Mouse (Mus musculus) natural killer cell, adult 2 months (primary cell): Measurements from ENCODE around the gene Rec8.

Experiments used
- DNase-seq, 2 experiments: peaks; one replicate each; pipeline ENCODE4 v3.0.0; 2022; ENCODE audit warnings: low spot score in 2 of 2

Rec8 gene

DNA sequence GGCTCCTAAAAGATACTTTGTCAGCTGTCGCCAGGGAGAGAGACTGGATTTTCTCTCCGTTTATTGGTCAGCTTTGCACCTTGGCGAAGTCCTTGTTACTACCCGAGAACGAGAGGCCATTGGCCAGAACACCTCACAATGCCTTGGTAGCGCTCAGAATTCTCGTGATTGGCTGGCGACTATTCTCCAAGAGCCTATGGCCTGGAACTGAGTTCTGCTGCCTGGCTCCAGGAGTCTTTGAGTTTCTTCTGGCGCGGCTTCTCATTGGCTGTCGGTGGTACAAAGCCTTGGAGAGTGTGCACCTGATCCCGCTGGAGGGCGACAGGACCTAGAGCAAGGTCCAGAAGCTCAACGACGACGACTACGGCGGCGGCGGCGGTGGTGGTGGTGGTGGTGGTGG, at the start of gene Rec8:
Gene Rec8 (plus strand): TSS at position 216 of the 400 bp plus-strand sequence.
- DNase-seq: peak; percentile 17 to 31

DNA sequence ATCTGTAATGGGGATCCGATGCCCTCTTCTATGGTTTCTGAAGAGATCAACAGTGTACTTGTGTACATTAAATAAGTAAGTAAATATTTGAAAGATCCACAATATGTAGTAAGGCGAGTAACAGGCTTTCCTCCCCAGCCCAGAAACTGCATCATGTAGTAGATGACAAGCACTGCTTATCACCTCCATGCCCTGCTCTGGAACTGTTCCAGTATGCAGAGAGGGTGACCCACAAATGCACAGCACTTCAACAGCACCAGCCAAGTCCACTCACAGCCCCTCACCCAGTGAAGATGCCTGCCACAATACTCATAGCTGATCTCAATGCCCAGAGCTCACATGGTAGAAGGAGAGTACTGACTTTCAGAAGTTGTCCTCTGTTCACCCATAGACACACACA, 47.2 kb upstream of the Rec8 start:
- DNase-seq: no peak

DNA sequence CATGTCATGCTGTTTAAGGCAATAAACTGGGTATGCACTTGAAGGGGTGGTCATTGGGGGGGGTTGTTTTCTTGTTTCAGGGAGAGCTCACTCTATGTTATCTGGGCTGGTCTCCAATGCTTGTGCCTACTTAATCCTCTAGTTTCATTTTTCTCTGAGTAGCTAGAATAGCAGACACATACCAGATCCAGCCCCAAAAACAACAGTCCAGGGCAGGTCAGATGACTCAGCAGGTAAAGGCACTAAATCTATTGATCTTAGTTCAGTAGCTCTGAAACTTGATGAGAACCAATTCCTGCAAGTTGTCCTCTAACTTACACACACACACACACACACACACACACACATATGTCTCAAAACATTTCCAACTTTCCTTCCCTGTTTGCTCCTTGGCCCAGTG, 46.1 kb upstream of the Rec8 start:
- no peak for DNase-seq

DNA sequence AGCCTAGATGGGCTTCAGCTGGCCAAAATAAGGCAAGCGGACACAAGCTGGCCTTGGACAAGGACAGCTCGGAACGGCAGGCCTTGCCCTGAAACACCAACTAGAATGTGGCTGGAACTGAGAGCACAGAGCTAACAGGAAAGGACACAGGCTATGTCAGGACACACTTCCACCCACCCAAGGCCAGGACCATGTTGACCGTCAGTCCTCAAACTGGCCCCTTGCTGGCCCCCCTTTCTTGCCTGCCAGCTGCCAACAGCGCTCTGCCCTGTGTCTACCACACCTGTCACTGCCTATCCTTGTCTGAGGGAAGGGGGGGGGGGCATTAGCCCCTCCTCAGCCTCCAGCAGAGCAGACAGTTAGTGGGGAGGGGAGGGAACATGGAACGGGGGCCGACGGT, 42.5 kb upstream of the Rec8 start, which contains the start of gene Fitm1:
Gene Fitm1 (plus strand): TSS at position 316 of the 400 bp plus-strand sequence.
- no peak for DNase-seq

DNA sequence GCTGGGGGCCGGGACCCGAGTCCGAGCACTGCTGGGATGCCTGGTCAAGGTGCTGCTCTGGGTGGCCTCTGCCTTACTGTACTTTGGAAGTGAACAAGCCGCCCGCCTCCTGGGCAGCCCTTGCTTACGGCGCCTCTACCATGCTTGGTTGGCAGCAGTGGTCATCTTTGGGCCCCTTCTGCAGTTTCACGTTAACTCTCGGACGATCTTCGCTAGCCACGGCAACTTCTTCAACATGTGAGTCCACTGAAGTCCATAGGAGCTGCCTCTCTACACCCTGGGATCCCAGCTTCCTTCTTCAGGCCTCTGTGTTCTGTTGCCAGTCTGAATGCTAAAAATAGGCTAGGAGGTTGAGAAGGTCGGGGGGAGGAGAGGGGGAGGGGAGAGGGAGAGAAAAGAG, 42.1 kb upstream of the Rec8 start:
- no peak for DNase-seq

DNA sequence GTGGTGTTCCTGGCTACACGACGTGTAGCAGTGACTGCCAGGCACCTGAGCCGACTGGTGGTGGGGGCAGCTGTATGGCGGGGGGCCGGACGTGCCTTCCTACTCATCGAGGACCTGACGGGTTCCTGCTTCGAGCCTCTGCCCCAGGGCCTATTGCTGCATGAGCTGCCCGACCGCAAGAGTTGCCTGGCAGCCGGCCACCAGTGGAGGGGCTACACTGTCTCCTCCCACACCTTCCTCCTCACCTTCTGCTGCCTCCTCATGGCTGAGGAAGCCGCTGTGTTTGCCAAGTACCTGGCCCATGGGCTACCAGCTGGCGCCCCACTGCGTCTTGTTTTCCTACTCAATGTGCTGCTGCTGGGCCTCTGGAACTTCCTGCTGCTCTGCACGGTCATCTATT, 41.5 kb upstream of the Rec8 start:
- DNase-seq: peak in 1 of 2 experiments; percentile 35

DNA sequence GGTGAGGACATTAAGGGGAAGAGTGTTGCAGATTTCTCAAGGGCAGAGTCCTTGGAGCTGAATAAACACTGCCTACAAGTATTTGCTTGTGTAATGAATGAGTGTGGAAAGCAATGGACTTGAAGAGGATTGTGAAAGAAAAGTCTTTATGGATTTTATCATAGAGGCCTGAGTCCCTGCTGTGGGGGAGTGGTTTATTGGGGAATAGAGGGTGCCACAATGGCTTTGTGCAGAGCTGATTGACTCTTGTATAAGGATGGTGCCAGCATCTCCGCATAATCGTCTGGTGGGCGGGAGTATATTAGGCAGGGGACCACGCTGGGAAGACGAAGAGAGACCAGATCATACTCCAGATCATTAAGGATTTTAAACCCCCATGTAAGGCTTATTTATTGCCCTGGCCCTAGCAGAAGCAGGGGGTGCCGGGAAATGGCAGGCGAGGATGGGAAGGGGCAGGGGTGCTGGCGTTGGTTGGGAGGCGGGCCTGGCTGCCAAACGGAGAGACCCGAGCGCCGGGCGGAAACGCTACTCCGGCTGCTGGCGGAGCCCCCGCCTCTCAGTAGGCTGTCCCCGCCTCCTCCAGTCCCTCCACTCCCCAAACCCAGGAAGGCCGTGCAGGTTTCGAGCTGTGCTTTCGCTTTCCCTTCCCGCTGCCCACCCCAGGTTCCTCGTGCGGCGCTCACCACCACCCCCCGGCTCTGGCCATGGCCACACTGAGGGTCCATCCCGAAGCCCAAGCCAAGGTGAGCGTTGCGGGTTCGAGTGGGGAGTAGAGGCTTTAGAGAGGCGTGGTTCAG, 39.8 kb upstream of the Rec8 start, which contains the start of gene Psme1:
Gene Psme1 (plus strand): TSS at position 253 of the 797 bp plus-strand sequence.
- peak; percentile 75 to 76 for DNase-seq

DNA sequence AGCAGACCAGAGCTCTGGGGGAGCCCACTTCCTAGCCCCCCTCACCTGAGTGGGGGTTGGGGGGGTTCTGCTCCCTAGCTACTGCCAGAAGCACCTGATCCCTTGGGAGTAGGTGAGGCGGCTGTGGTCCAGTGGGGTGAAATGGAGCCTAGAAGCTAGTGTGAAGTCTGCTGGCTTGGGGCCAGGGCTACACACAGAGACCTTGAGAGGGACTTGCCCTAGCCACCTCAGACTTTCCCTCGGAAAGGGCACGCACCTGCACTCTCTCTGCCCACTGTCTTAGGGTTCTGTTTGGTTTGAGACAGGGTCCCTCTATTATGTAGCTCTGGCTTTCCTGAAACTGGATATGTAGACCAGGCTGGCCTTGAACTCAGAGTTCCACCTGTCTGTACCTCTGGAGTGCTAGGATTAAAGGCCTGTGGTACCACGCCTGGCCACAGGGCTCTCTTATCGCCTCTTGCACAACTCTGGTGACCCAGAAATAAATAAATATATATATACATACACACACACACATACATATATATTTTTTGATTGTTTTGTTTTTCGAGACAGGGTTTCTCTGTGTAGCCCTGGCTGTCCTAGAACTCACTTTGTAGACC, 39.1 kb upstream of the Rec8 start:
- peak; percentile 54 for DNase-seq

DNA sequence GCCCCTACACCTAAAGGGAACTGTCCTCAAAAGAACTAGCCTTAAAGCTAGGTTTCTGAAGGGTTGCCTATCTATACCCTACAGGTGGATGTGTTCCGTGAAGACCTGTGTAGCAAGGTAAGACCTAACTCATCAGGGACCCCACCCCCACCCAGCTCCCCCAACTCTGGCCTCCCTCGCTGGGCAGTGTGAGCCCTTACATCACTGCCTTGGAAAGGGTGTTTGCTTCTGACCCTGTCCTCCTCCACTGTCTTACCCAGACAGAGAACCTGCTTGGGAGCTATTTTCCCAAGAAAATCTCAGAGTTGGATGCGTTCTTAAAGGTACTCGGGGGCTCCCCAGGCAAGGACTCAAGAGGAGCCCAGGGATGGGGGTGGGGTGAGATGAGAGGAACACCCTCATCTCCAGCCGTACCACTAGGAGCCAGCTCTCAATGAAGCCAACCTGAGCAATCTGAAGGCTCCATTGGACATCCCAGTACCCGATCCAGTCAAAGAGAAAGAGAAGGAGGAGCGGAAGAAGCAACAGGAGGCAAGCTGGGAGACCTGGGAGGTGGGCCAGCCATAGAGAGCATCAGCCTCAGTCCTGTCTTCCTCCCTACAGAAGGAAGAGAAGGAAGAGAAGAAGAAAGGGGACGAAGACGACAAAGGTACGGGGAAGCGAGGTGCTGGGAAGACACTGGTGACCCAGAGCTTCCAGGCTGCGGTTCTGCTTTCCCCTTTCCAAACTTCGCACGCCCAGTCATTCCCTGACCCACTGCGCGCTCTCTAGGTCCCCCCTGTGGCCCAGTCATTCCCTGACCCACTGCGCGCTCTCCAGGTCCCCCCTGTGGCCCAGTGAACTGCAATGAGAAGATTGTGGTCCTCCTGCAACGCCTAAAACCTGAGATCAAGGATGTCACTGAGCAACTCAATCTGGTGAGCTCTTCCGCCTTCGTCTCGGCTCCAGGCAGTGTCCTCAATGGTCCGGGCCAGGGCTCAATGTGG, 38.0 kb upstream of the Rec8 start:
- DNase-seq: no peak

DNA sequence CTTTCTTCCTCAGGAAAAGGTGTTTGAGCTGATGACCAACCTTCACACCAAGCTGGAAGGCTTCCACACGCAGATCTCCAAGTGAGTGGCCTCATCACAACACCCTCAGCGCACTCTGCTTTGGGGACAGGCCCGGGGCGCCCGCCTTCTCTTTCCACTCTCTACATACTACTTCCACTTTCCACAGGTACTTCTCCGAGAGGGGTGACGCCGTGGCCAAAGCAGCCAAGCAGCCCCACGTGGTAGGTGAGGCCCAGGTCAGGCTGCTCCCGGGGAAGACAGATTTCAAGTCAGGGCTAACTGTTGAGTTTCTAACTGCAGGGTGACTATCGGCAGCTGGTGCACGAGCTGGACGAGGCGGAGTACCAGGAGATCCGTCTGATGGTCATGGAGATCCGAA, 37.1 kb upstream of the Rec8 start:
- DNase-seq: no peak

DNA sequence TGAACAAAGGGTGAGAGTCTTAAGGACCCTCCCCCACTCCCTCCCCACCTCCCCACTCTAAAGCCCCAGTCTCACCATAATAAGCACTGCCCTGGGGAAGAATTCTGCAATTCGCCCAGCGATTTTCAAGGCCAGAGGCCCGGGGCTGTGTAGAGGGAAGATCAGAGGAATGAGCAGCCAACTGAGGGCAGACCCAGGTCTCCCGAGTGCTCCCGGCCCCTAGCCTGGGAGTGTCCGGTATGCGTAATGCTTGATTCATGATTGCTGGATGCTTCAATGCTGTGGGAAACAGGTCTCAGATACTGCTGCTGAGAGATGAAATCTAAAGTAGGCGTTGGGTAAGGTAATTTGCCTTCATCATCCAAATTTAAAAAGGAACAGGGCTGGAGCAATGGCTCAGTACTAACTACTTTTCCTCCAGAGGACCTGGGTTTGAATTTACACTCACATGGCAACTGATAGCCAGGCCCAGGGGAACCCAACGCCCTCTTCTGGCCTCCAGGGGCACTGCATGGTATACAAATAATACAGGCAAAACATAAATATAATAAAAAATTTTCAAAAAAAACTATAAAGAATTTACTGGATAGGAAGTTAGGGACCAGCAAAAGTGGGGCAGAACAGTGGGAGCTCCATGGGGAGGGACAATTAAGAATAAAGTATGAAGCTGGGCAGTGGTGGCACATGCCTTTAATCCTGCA, 35.7 kb upstream of the Rec8 start:
- DNase-seq: no peak

DNA sequence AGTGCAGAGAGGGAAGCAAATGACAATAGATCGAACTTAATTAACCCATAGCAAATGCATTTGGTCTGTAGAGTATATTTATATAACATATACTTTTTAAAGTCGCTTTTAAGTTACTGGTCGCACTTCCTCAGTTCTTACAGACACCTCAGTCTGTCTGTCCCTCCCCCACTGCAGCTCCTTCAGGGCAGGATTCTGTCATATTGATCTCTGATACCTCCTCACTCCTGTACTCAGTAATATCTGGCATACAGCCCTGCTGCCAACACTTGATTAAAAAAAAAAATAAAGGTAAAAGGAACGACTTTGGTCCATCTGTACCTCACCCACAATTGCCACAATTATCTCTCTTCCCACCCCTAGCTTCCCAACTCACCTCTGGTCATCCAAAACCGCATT, 33.5 kb upstream of the Rec8 start:
- no peak for DNase-seq

DNA sequence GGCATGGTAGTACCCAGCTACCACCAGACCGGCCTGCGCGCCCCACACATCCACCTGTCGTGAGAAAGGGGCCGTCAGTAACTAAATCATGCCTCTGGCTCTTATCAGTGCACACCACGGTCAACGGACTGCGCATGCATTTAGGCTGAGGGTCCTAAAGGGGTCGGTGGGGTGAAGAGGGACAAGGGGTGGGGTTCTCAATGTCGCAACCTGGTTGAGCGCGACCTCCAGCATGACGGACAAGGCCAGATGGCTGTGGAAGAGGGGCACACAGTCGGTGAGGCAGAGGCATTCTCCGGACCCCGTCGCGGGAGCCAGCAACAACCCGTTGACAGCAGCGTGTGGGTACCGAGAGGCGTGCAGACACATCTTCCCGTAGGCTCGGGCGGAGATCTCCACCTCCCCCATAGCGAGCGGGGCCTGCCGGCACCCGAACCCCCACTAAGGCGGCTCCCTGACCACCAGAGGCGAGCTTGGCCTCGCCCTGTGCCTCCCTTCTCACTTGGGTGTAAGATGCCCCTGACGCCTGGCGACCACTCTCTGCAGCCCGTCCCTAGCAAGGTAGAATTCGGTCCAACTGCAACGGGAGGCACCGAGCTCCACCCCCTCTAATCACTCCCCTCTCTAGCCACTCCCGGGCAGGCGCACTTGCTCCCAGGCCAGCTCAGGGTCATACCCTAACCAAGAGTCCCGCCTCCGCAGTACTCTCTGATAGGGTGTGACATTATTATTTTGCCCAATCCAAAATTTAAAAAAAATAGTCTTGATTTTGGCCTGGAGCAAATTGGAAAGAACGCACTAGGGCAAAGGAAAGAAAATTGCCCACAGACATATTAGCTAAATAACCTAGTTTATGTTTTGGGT, 32.9 kb upstream of the Rec8 start, which contains the start of gene Emc9:
Gene Emc9 (minus strand): TSS at position 601 of the 864 bp plus-strand sequence.
- DNase-seq: peak; percentile 71 to 73

DNA sequence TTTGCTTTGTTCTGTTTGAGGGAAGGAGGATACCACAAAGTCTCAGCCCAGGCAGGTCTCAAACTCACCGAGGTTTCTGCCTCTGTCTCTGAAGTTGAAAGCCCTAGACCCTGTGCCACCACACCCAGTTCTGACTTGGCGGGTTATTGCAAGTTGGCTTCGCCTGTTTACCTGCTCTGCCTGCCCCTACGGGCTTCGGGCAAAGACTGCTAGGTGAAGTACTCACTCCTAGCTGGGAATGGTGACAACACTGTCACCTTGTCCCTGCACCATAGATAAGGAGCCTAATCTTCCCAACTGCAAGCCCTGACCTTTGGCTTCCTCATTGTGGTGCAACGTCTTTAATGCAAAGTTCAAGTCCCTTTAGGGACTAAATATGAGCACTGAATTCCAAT, 32.3 kb upstream of the Rec8 start:
- DNase-seq: no peak

DNA sequence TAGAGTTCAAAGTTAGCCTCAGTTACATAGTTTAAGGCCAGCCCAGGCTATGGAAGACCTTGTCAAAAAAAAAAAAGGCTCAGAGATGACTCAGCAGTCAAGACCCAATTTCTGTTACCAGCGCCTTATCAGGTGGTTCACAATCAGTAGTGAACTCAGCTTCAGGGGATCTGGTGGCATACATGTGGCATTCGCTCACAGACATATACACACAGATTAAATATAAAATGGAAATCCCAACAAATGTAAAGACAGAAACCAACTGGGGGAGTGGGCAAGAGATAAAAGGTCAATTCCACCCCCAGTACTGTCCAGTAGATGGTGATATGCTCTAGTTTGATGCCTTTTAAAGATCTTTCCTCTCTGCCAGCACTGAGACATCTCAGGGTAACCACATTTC, 31.7 kb upstream of the Rec8 start:
- DNase-seq: no peak

DNA sequence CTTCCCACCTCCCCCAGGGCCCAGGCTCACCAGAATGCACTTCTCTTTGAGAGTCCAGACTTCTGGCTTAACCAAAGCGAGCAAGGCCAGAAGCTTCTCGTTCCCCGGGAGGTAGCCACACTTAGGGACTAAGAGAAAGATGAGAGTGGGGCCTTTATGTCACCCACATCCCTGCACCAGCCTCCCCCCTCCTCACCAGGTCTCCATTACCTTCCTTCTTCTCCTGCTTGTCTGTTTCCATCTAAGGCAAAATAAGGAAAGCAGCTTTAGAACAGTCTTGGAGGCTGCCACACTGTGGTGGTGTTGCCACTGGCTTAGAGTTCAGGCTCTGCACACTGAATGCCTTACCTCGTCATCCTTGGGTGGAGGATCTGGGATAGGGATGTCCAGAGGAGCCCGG, 28.6 kb upstream of the Rec8 start:
- DNase-seq: no peak

DNA sequence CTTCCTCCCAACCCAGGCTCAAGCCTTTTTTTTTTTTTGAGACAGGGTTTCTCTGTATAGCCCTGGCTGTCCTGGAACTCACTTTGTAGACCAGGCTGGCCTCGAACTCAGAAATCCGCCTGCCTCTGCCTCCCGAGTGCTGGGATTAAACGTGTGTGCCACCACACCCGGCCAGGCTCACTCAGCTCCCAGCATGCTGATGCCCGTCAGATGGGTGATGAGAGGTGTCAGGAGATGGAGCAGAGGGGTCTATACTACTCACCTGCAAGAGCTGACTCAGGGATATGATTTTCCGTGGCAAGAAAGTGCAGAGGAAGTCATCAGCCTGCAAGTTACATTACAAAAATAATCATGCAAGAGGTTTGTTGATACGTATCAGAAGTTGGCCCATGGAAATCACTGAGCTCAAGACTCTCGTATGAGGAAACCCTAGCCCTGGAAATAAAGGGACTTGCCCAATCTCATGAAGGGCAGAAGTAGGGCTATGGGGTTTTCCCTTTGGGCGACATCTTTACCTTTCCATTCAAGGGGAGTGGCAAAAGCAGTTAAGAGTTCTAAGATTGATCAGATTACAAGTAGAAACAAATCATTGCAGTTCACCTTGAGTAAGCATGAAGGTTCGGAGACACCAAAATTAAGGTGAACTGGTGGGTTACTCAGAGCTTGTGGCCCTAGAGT, 27.9 kb upstream of the Rec8 start:
- DNase-seq: peak in 1 of 2 experiments; percentile 30

DNA sequence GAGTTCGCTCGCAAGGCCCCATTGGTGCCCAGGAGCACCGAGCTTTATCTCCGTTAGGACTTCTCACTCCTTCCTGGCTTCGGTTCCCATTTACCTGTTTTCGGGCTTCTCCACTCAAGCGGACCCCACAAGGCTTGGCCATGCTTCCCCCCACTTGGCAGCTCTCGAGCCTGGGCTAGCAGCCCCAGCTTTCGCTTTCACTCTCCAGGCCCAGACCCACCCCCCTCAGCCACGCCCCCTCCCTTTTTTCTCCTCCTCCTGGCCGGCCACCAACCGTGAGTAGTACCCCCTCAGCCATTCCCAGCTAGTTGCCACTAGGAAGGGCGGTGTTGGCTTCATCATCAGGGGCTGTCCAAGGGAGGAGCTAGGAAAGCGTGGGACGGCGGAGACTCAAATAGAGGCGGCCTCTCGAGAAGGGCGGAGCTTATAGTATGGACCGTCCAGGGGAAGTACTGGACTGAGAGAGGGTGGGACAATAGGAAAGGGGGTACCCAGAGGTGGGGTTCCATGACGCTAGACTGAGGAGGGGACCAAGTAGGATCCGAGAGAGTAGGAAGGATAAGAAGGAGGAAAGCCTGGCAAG, 27.0 kb upstream of the Rec8 start, which contains the start of gene Psme2:
Gene Psme2 (minus strand): TSS at position 366 of the 583 bp plus-strand sequence.
- DNase-seq: peak; percentile 82 to 85

DNA sequence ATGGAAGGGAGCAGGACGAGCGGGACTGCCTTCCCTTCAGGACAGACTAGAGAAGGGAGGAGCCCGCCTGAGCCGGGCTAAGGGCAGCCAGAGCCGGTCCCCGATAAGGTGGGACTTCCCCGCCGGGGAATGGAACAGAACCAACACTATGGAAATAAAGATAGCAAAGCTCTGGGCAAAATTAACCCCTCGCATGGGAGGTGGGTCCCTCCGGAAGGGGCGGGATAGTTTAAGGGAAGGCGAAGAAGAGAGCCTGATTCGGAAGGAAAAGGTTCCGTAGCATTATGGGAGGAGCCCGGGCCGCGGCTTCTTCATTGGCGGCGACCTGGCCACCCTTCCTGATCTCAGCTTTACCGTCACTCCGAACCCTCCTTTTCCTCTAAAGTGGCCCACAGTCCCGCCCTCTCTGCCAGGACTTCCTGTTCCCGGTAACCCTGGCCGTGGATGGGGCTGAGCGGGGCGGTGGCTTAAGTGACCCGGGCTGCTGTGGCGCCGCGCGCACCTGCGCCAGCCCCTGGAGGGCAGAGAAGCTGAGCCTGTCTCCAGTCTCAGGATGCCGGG, 26.4 kb upstream of the Rec8 start, which contains the start of gene Rnf31:
Gene Rnf31 (plus strand): TSS at position 378 of the 561 bp plus-strand sequence.
- DNase-seq: peak; percentile 78
